Mouse (Mus musculus): ENCODE data around the gene Dse.
A peak's percentile ranks its signal among the peaks of the same experiment; 100 is the strongest.

Gene Dse

DNA sequence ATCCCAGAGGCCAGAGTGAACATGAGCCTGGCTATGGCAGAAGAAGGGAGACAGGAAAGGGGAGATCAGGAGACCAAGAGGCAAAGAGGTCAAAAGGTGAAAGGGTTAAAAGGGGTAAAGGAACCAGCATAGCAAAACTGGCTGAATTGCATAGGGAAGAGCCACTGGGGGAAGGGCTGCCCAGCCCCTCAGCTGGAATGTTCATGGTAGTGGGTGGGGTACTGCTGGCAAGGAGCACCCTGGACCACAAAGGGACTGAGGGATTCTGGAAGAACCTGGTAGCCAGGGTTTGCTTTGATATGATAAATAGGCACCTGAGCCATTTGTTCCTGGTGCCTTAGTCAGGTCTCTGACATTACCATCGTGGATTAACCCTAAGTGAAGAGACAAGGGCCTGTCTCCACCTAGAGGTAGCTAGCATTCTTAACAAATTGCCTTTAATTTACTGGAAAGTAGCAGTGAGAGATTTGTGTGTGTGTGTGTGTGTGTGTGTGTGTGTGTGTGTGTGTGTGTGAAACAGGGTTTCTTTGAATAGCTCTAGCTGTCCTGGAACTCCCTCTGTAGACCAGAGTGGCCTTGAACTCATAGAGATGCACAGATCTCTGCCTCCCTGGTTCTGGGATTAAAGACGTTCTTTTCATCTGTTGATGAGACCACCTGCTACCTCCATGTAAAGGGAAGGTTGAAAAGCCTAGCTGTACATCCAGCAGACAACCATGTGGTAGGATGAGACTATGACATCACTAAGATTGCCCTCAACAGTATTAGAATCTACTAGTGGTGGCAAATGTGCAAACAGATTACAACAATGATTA, 26.6 kb upstream of the Dse start:
- no peaks in the 10 kb centered on the region for H3K27me3 ChIP-seq (ENCODE audit: insufficient read depth, low read length)
- H3K4me1 ChIP-seq (replicated peaks; ENCODE audit: low read depth, low read length): peaks cover 83% of the 10 kb centered on the region
- no peaks in the 10 kb centered on the region for H3K9me3 ChIP-seq (ENCODE audit: low read length)
- TF ChIP-seq POU5F1 (IDR thresholded peaks at IDR 0.05; ENCODE audit: borderline replicate concordance, low read length) (peak; percentile 21; the same call in 1 of the 2 replicates), NANOG (IDR thresholded peaks at IDR 0.05; ENCODE audit: borderline replicate concordance, low read length) (peak; percentile 77), CTCF (conservative IDR thresholded peaks at IDR 0.05; ENCODE audit: low read length) (0 out of 2 replicates have a peak, but pooled peaks have one; percentile 2)
- H3K36me3 ChIP-seq (ENCODE audit: insufficient read depth, low read length): no peaks in the 10 kb centered on the region
- H3K4me3 ChIP-seq (replicated peaks; ENCODE audit: low read length): peak overlapping the region; percentile 72

DNA sequence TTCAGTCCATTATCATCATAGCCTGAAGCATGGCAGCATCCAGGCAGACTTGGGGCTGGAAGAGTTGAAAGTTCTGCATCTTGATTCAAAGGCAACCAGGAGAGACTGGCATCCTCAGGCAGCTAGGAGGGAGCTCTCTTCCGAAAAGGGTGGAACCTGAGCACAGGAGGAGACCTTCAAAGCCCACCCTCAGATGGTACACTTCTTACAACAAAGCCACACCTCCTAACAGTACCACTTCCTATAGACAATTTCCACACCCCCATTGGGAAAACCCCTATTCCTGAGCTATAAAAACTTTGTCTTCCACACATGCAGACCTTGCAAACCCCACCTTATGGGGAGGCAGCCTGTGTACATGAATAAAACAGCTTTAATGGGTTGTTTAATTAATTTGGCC, 25.9 kb upstream of the Dse start:
- Histone ChIP-seq H3K4me3 (replicated peaks; ENCODE audit: low read length) (peak overlapping the region; percentile 72), H3K4me1 (replicated peaks; ENCODE audit: low read depth, low read length) (peaks cover 85% of the 10 kb centered on the region), H3K9me3 (ENCODE audit: low read length) (no peaks in the 10 kb centered on the region), H3K36me3 (ENCODE audit: insufficient read depth, low read length) (no peaks in the 10 kb centered on the region), H3K27me3 (ENCODE audit: insufficient read depth, low read length) (no peaks in the 10 kb centered on the region)
- TF ChIP-seq POU5F1 (IDR thresholded peaks at IDR 0.05; ENCODE audit: borderline replicate concordance, low read length): no peak
- no peak for TF ChIP-seq NANOG (IDR thresholded peaks at IDR 0.05; ENCODE audit: borderline replicate concordance, low read length)
- TF ChIP-seq CTCF (conservative IDR thresholded peaks at IDR 0.05; ENCODE audit: low read length): no peak

DNA sequence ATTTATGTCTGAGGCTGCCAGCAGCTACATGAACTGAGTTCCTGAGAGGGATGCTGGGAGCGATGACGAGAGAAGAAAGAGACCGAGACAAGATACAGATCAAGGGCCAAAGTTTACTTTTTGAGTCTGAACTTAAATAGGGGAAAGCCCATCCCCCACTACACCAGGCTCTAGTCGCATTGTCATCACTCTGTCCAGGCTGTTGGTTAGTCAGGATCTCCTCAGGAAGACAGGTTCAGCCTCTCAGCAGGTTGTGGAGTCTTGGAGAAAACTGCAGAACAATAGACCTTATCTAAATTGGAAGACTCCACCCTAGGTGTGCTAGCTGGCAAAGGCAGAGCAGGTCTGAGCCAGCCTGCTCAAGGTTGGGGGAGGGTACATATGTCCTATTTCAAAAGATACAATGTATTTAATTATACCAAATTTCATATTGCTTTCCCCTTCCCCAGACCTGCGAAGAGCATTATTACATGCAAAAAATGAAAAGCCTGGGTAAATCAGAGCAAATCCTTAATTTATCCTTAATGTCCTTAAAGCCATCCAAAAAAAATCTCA, 22.7 kb upstream of the Dse start:
- H3K9me3 ChIP-seq (ENCODE audit: low read length): no peaks in the 10 kb centered on the region
- peaks cover 11% of the 10 kb centered on the region; the same call in 1 of the 2 replicates for H3K36me3 ChIP-seq (ENCODE audit: insufficient read depth, low read length)
- H3K4me1 ChIP-seq (replicated peaks; ENCODE audit: low read depth, low read length): peaks cover 84% of the 10 kb centered on the region
- no peak for TF ChIP-seq NANOG (IDR thresholded peaks at IDR 0.05; ENCODE audit: borderline replicate concordance, low read length)
- TF ChIP-seq POU5F1 (IDR thresholded peaks at IDR 0.05; ENCODE audit: borderline replicate concordance, low read length): no peak
- no peak for TF ChIP-seq CTCF (conservative IDR thresholded peaks at IDR 0.05; ENCODE audit: low read length)
- H3K4me3 ChIP-seq (replicated peaks; ENCODE audit: low read length): peak overlapping the region; percentile 52
- H3K27me3 ChIP-seq (ENCODE audit: insufficient read depth, low read length): no peaks in the 10 kb centered on the region

DNA sequence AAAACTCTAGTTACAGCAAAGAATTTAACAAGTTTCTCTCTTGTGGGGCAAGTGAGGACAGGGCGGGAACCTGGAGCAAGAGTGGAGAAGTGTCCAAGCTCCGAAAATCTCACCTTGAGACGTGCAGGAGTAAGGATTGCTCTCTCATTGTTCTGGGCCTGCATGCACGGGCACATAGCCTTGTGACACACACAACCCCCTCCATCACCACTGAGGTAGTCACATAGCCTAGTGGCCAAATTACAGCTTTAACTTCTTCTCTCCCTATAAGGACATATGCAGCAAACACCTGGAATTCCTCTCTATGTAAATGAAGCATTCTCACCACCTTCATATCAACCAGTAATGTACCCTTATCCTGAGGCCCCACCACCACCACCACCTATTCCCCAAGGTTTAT, 22.0 kb upstream of the Dse start:
- Histone ChIP-seq H3K4me1 (replicated peaks; ENCODE audit: low read depth, low read length) (peaks cover 84% of the 10 kb centered on the region), H3K4me3 (replicated peaks; ENCODE audit: low read length) (peak overlapping the region; percentile 52), H3K27me3 (ENCODE audit: insufficient read depth, low read length) (no peaks in the 10 kb centered on the region), H3K9me3 (ENCODE audit: low read length) (no peaks in the 10 kb centered on the region), H3K36me3 (ENCODE audit: insufficient read depth, low read length) (peaks cover 11% of the 10 kb centered on the region; the same call in 1 of the 2 replicates)
- TF ChIP-seq NANOG (IDR thresholded peaks at IDR 0.05; ENCODE audit: borderline replicate concordance, low read length): no peak
- TF ChIP-seq POU5F1 (IDR thresholded peaks at IDR 0.05; ENCODE audit: borderline replicate concordance, low read length): no peak
- no peak for TF ChIP-seq CTCF (conservative IDR thresholded peaks at IDR 0.05; ENCODE audit: low read length)

GRCm38 (mm10) chr10:34223660-34224059, 16.1 kb upstream of the Dse start:
- Histone ChIP-seq H3K4me3 (replicated peaks; ENCODE audit: low read length) (0 out of 2 replicates have a peak overlapping the region, but pooled peaks have one; percentile 1), H3K27me3 (ENCODE audit: insufficient read depth, low read length) (no peaks in the 10 kb centered on the region), H3K36me3 (ENCODE audit: insufficient read depth, low read length) (peaks cover 11% of the 10 kb centered on the region; the same call in 1 of the 2 replicates), H3K9me3 (ENCODE audit: low read length) (no peaks in the 10 kb centered on the region), H3K4me1 (replicated peaks; ENCODE audit: low read depth, low read length) (peaks cover 64% of the 10 kb centered on the region)
- TF ChIP-seq POU5F1 (IDR thresholded peaks at IDR 0.05; ENCODE audit: borderline replicate concordance, low read length): no peak
- no peak for TF ChIP-seq CTCF (conservative IDR thresholded peaks at IDR 0.05; ENCODE audit: low read length)
- no peak for TF ChIP-seq NANOG (IDR thresholded peaks at IDR 0.05; ENCODE audit: borderline replicate concordance, low read length)

- Histone ChIP-seq H3K4me3 (replicated peaks; ENCODE audit: low read length) (0 out of 2 replicates have a peak overlapping the region, but pooled peaks have one; percentile 8), H3K36me3 (ENCODE audit: insufficient read depth, low read length) (peaks cover 3% of the 10 kb centered on the region; the same call in 1 of the 2 replicates), H3K27me3 (ENCODE audit: insufficient read depth, low read length) (no peaks in the 10 kb centered on the region), H3K4me1 (replicated peaks; ENCODE audit: low read depth, low read length) (peaks cover 49% of the 10 kb centered on the region), H3K9me3 (ENCODE audit: low read length) (no peaks in the 10 kb centered on the region)
- TF ChIP-seq CTCF (conservative IDR thresholded peaks at IDR 0.05; ENCODE audit: low read length) (no peak), POU5F1 (IDR thresholded peaks at IDR 0.05; ENCODE audit: borderline replicate concordance, low read length) (no peak), NANOG (IDR thresholded peaks at IDR 0.05; ENCODE audit: borderline replicate concordance, low read length) (no peak)
Observed at GRCm38 (mm10) chr10:34221909-34222620, 14.6 kb upstream of the Dse start.

- Histone ChIP-seq H3K27me3 (ENCODE audit: insufficient read depth, low read length) (no peaks in the 10 kb centered on the region), H3K4me1 (replicated peaks; ENCODE audit: low read depth, low read length) (peaks cover 23% of the 10 kb centered on the region), H3K9me3 (ENCODE audit: low read length) (no peaks in the 10 kb centered on the region), H3K36me3 (ENCODE audit: insufficient read depth, low read length) (no peaks in the 10 kb centered on the region), H3K4me3 (replicated peaks; ENCODE audit: low read length) (no peak overlapping the region)
- TF ChIP-seq CTCF (conservative IDR thresholded peaks at IDR 0.05; ENCODE audit: low read length) (no peak), POU5F1 (IDR thresholded peaks at IDR 0.05; ENCODE audit: borderline replicate concordance, low read length) (no peak), NANOG (IDR thresholded peaks at IDR 0.05; ENCODE audit: borderline replicate concordance, low read length) (no peak)
Observed at GRCm38 (mm10) chr10:34218191-34218590, 10.7 kb upstream of the Dse start.

DNA sequence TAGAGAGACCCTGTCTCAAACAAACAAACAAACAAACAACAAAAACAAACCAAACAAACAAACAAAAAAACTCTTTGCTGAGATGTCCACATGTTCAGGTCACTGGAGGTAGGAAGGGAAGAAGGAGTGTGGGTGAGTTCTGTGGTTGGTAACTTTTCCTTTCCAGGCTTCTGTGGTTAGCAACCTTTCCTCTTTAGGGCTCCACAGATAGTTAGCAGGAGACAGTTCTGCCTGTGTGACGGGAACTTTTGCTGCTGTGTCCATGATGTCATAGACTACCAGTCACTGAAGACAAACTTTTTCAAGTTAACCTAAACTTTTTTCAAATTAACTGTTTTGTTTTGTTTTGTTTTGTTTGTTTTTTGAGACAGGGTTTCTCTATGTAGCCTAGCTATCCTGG, 8.2 kb upstream of the Dse start:
- Histone ChIP-seq H3K4me3 (replicated peaks; ENCODE audit: low read length) (no peak overlapping the region), H3K36me3 (ENCODE audit: insufficient read depth, low read length) (no peaks in the 10 kb centered on the region), H3K9me3 (ENCODE audit: low read length) (no peaks in the 10 kb centered on the region), H3K27me3 (ENCODE audit: insufficient read depth, low read length) (no peaks in the 10 kb centered on the region), H3K4me1 (replicated peaks; ENCODE audit: low read depth, low read length) (peaks cover 5% of the 10 kb centered on the region)
- TF ChIP-seq POU5F1 (IDR thresholded peaks at IDR 0.05; ENCODE audit: borderline replicate concordance, low read length) (no peak), CTCF (conservative IDR thresholded peaks at IDR 0.05; ENCODE audit: low read length) (no peak), NANOG (IDR thresholded peaks at IDR 0.05; ENCODE audit: borderline replicate concordance, low read length) (no peak)
